Mouse (Mus musculus): ENCODE measurements around the gene Gnb5. TPM values are rescaled to one million over a fixed set of nuclear protein-coding genes. Genes with fewer than 3 reads are reported as not detected.

The Gnb5 gene
- polyA plus RNA-seq, 1 experiment from 2014 or later = 53.2 TPM

- Histone ChIP-seq H3K36me3 (ENCODE audit: control insufficient read depth, insufficient read depth, low read length) (no peaks in the 10 kb centered on the region), H3K9ac (ENCODE audit: low read length) (no peak overlapping the region), H3K4me3 (ENCODE audit: low read depth, low read length) (no peak overlapping the region), H3K4me1 (ENCODE audit: control insufficient read depth, insufficient read depth, low read length) (no peaks in the 10 kb centered on the region), H3K4me2 (ENCODE audit: low read length) (no peak overlapping the region), H3K27me3 (replicated peaks; ENCODE audit: control insufficient read depth, insufficient read depth, low read length) (no peaks in the 10 kb centered on the region), H3K9me3 (replicated peaks; ENCODE audit: control insufficient read depth, low read length) (no peaks in the 10 kb centered on the region), H3K27ac (ENCODE audit: low read depth, low read length) (no peak overlapping the region)
- 95% methylated on average over 8 of the region's 8 CpGs for WGBS
- ATAC-seq (no peak), DNase-seq (ENCODE audit: low spot score) (no peak)
Observed at GRCm38 (mm10) chr9:75271539-75271938, 34.5 kb upstream of the Gnb5 start.

- Histone ChIP-seq H3K9me3 (replicated peaks; ENCODE audit: control insufficient read depth, low read length) (no peaks in the 10 kb centered on the region), H3K9ac (ENCODE audit: low read length) (no peak overlapping the region), H3K27ac (ENCODE audit: low read depth, low read length) (no peak overlapping the region), H3K4me1 (ENCODE audit: control insufficient read depth, insufficient read depth, low read length) (no peaks in the 10 kb centered on the region), H3K27me3 (replicated peaks; ENCODE audit: control insufficient read depth, insufficient read depth, low read length) (no peaks in the 10 kb centered on the region), H3K4me3 (ENCODE audit: low read depth, low read length) (no peak overlapping the region), H3K36me3 (ENCODE audit: control insufficient read depth, insufficient read depth, low read length) (no peaks in the 10 kb centered on the region), H3K4me2 (ENCODE audit: low read length) (no peak overlapping the region)
- ATAC-seq (no peak), DNase-seq (ENCODE audit: low spot score) (no peak)
- 81% methylated on average over 6 of the region's 6 CpGs for WGBS
Observed at GRCm38 (mm10) chr9:75273646-75274045, 32.4 kb upstream of the Gnb5 start.

- Histone ChIP-seq H3K4me2 (ENCODE audit: low read length) (no peak overlapping the region), H3K4me1 (ENCODE audit: control insufficient read depth, insufficient read depth, low read length) (no peaks in the 10 kb centered on the region), H3K9ac (ENCODE audit: low read length) (no peak overlapping the region), H3K9me3 (replicated peaks; ENCODE audit: control insufficient read depth, low read length) (no peaks in the 10 kb centered on the region), H3K4me3 (ENCODE audit: low read depth, low read length) (no peak overlapping the region), H3K36me3 (ENCODE audit: control insufficient read depth, insufficient read depth, low read length) (no peaks in the 10 kb centered on the region), H3K27me3 (replicated peaks; ENCODE audit: control insufficient read depth, insufficient read depth, low read length) (no peaks in the 10 kb centered on the region), H3K27ac (ENCODE audit: low read depth, low read length) (no peak overlapping the region)
- DNase-seq (ENCODE audit: low spot score) (no peak), ATAC-seq (no peak)
- WGBS = 94% methylated on average over 5 of the region's 5 CpGs
Observed at GRCm38 (mm10) chr9:75274486-75274885, 31.6 kb upstream of the Gnb5 start.

- Histone ChIP-seq H3K4me2 (ENCODE audit: low read length) (no peak overlapping the region), H3K9me3 (replicated peaks; ENCODE audit: control insufficient read depth, low read length) (no peaks in the 10 kb centered on the region), H3K4me3 (ENCODE audit: low read depth, low read length) (no peak overlapping the region), H3K4me1 (ENCODE audit: control insufficient read depth, insufficient read depth, low read length) (no peaks in the 10 kb centered on the region), H3K9ac (ENCODE audit: low read length) (no peak overlapping the region), H3K27ac (ENCODE audit: low read depth, low read length) (no peak overlapping the region), H3K27me3 (replicated peaks; ENCODE audit: control insufficient read depth, insufficient read depth, low read length) (no peaks in the 10 kb centered on the region), H3K36me3 (ENCODE audit: control insufficient read depth, insufficient read depth, low read length) (no peaks in the 10 kb centered on the region)
- WGBS = 92% methylated on average over 9 of the region's 9 CpGs
- ATAC-seq (no peak), DNase-seq (ENCODE audit: low spot score) (no peak)
Observed at GRCm38 (mm10) chr9:75275051-75275450, 31.0 kb upstream of the Gnb5 start.

GRCm38 (mm10) chr9:75280814-75281213 lies 25.3 kb upstream of the Gnb5 start:
- no peak for ATAC-seq
- Histone ChIP-seq H3K9me3 (replicated peaks; ENCODE audit: control insufficient read depth, low read length) (no peaks in the 10 kb centered on the region), H3K4me3 (ENCODE audit: low read depth, low read length) (no peak overlapping the region), H3K36me3 (ENCODE audit: control insufficient read depth, insufficient read depth, low read length) (no peaks in the 10 kb centered on the region), H3K27me3 (replicated peaks; ENCODE audit: control insufficient read depth, insufficient read depth, low read length) (no peaks in the 10 kb centered on the region), H3K27ac (ENCODE audit: low read depth, low read length) (no peak overlapping the region), H3K4me2 (ENCODE audit: low read length) (no peak overlapping the region), H3K9ac (ENCODE audit: low read length) (no peak overlapping the region), H3K4me1 (ENCODE audit: control insufficient read depth, insufficient read depth, low read length) (no peaks in the 10 kb centered on the region)
- WGBS = 43% methylated on average over 5 of the region's 5 CpGs
- peak; percentile 28 for DNase-seq (ENCODE audit: low spot score)

- ATAC-seq (no peak), DNase-seq (ENCODE audit: low spot score) (no peak)
- Histone ChIP-seq H3K4me3 (ENCODE audit: low read depth, low read length) (no peak overlapping the region), H3K27ac (ENCODE audit: low read depth, low read length) (no peak overlapping the region), H3K9me3 (replicated peaks; ENCODE audit: control insufficient read depth, low read length) (no peaks in the 10 kb centered on the region), H3K9ac (ENCODE audit: low read length) (no peak overlapping the region), H3K4me1 (ENCODE audit: control insufficient read depth, insufficient read depth, low read length) (no peaks in the 10 kb centered on the region), H3K4me2 (ENCODE audit: low read length) (no peak overlapping the region), H3K36me3 (ENCODE audit: control insufficient read depth, insufficient read depth, low read length) (no peaks in the 10 kb centered on the region), H3K27me3 (replicated peaks; ENCODE audit: control insufficient read depth, insufficient read depth, low read length) (no peaks in the 10 kb centered on the region)
- 86% methylated on average over 2 of the region's 2 CpGs for WGBS
Observed at GRCm38 (mm10) chr9:75282179-75282578, 23.9 kb upstream of the Gnb5 start.

GRCm38 (mm10) chr9:75282830-75283229 lies 23.3 kb upstream of the Gnb5 start:
- Histone ChIP-seq H3K4me1 (ENCODE audit: control insufficient read depth, insufficient read depth, low read length) (no peaks in the 10 kb centered on the region), H3K9me3 (replicated peaks; ENCODE audit: control insufficient read depth, low read length) (no peaks in the 10 kb centered on the region), H3K4me3 (ENCODE audit: low read depth, low read length) (no peak overlapping the region), H3K27me3 (replicated peaks; ENCODE audit: control insufficient read depth, insufficient read depth, low read length) (no peaks in the 10 kb centered on the region), H3K36me3 (ENCODE audit: control insufficient read depth, insufficient read depth, low read length) (no peaks in the 10 kb centered on the region), H3K27ac (ENCODE audit: low read depth, low read length) (no peak overlapping the region), H3K4me2 (ENCODE audit: low read length) (no peak overlapping the region), H3K9ac (ENCODE audit: low read length) (no peak overlapping the region)
- 8% methylated on average over 3 of the region's 3 CpGs for WGBS
- peak; percentile 60 for ATAC-seq
- peak; percentile 81 for DNase-seq (ENCODE audit: low spot score)

GRCm38 (mm10) chr9:75283636-75284035 lies 22.5 kb upstream of the Gnb5 start:
- H3K4me2 ChIP-seq (ENCODE audit: low read length) = no peak overlapping the region
- no peaks in the 10 kb centered on the region for H3K9me3 ChIP-seq (replicated peaks; ENCODE audit: control insufficient read depth, low read length)
- DNase-seq (ENCODE audit: low spot score) (no peak), ATAC-seq (no peak)
- H3K27ac ChIP-seq (ENCODE audit: low read depth, low read length) = no peak overlapping the region
- no peaks in the 10 kb centered on the region for H3K4me1 ChIP-seq (ENCODE audit: control insufficient read depth, insufficient read depth, low read length)
- no peaks in the 10 kb centered on the region for H3K27me3 ChIP-seq (replicated peaks; ENCODE audit: control insufficient read depth, insufficient read depth, low read length)
- H3K36me3 ChIP-seq (ENCODE audit: control insufficient read depth, insufficient read depth, low read length) = no peaks in the 10 kb centered on the region
- H3K9ac ChIP-seq (ENCODE audit: low read length) = no peak overlapping the region
- WGBS = 85% methylated on average over 8 of the region's 8 CpGs
- no peak overlapping the region for H3K4me3 ChIP-seq (ENCODE audit: low read depth, low read length)

- no peaks in the 10 kb centered on the region for H3K36me3 ChIP-seq (ENCODE audit: control insufficient read depth, insufficient read depth, low read length)
- no peaks in the 10 kb centered on the region for H3K27me3 ChIP-seq (replicated peaks; ENCODE audit: control insufficient read depth, insufficient read depth, low read length)
- WGBS = 82% methylated on average over 6 of the region's 6 CpGs
- DNase-seq (ENCODE audit: low spot score) = no peak
- no peaks in the 10 kb centered on the region for H3K4me1 ChIP-seq (ENCODE audit: control insufficient read depth, insufficient read depth, low read length)
- H3K27ac ChIP-seq (ENCODE audit: low read depth, low read length) = no peak overlapping the region
- H3K4me2 ChIP-seq (ENCODE audit: low read length) = no peak overlapping the region
- H3K4me3 ChIP-seq (ENCODE audit: low read depth, low read length) = no peak overlapping the region
- H3K9me3 ChIP-seq (replicated peaks; ENCODE audit: control insufficient read depth, low read length) = no peaks in the 10 kb centered on the region
- ATAC-seq = no peak
- H3K9ac ChIP-seq (ENCODE audit: low read length) = no peak overlapping the region
Observed at GRCm38 (mm10) chr9:75285363-75285762, 20.7 kb upstream of the Gnb5 start.
